Mouse (Mus musculus): ENCODE results near the gene Clasrp. TPM values are rescaled to one million over a fixed set of nuclear protein-coding genes. Genes with fewer than 3 reads are reported as not detected.
A peak's percentile ranks its signal among the peaks of the same experiment; 100 is the strongest.

Gene Clasrp
- 41.4 and 43.5 TPM in 2 replicates for polyA plus RNA-seq (2015; fragmentation: Nextera tagmentation; extraction: Ambion mirVana)

DNA sequence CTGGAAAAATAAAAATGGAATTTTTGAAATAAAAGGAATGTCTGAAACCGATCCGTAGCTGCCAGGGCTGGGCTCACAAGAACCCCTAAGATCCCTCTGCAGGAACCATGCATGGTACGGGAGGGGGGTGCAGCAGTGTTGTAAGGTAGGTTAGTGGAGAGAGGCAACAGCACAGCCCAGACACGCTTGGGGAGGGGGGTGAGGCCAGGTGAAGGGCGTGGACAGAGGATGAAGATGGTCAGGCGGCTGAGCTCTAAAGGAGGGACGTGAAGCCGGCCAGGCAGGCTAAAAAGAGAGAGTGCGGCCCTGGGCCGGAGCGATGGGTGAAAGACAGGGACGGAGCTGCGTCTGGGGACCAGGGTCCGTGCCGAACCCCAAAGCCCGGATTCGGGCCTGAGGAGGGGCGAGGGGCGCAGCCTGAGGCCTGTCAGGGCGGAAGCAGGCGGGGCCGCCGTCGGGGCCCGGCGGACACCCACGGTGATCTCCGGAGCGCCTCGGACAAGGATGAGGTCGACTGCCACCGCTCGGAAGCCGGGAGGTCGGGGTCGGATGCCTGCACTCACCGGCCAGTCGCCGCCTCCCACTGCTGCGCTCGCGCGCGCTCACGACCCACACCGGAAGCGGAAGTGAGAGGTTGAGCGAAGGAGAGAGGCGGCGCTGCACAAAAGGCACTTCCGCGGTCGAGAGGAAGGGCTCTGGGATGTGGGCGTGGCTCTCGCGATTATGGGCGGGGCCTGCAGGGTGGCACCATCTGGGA is at the start of gene Clasrp:
TSS of gene Clasrp (minus strand) at position 638 of the 757 bp plus-strand sequence.
- Histone ChIP-seq H3K36me3 (ENCODE audit: control insufficient read depth, insufficient read depth, low read length) (peaks cover 14% of the 10 kb centered on the region), H3K27ac (ENCODE audit: low read length) (peak within 1 kb of the TSS; percentile 66), H3K27me3 (ENCODE audit: control insufficient read depth, insufficient read depth, low read depth, low read length) (no peaks in the 10 kb centered on the region), H3K9me3 (ENCODE audit: control insufficient read depth, low read length) (no peaks in the 10 kb centered on the region), H3K4me1 (replicated peaks; ENCODE audit: control insufficient read depth, insufficient read depth, low read length) (peaks cover 11% of the 10 kb centered on the region), H3K9ac (ENCODE audit: low read length) (peak within 1 kb of the TSS; percentile 99), H3K4me3 (ENCODE audit: low read length) (peak within 1 kb of the TSS; percentile 96), H3K4me2 (ENCODE audit: low read depth, low read length) (peak within 1 kb of the TSS; percentile 90)
- peak; percentile 97 for ATAC-seq (ENCODE audit: low read depth)
- WGBS: under 1% methylated on average over 55 of the region's 57 CpGs

DNA sequence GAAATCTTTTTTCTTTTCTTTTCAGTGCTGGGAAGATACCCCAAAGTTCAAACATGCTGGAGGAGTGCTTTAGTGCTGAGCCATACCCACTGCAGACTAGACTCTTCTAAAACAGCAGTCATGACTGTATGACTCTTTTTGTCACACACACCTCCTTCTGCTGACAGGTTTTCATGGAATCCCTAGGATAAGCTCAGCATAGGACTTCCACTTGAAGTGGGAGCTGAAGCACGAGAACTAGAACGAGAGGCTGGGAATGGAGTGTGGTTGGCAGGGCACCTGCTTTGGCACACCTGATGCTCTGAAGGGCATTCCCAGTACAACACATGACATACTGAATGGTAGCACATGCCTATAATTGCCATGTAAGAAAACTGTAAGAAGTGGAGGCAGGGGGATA is 48.3 kb upstream of the Clasrp start:
- ATAC-seq (ENCODE audit: low read depth): no peak
- no peaks in the 10 kb centered on the region for H3K4me1 ChIP-seq (replicated peaks; ENCODE audit: control insufficient read depth, insufficient read depth, low read length)
- H3K27ac ChIP-seq (ENCODE audit: low read length): no peak overlapping the region
- H3K9ac ChIP-seq (ENCODE audit: low read length): no peak overlapping the region
- H3K9me3 ChIP-seq (ENCODE audit: control insufficient read depth, low read length): no peaks in the 10 kb centered on the region
- H3K4me3 ChIP-seq (ENCODE audit: low read length): no peak overlapping the region
- H3K36me3 ChIP-seq (ENCODE audit: control insufficient read depth, insufficient read depth, low read length): peaks cover 36% of the 10 kb centered on the region
- H3K27me3 ChIP-seq (ENCODE audit: control insufficient read depth, insufficient read depth, low read depth, low read length): no peaks in the 10 kb centered on the region
- H3K4me2 ChIP-seq (ENCODE audit: low read depth, low read length): no peak overlapping the region
- WGBS: 73% methylated on average over 2 of the region's 2 CpGs

DNA sequence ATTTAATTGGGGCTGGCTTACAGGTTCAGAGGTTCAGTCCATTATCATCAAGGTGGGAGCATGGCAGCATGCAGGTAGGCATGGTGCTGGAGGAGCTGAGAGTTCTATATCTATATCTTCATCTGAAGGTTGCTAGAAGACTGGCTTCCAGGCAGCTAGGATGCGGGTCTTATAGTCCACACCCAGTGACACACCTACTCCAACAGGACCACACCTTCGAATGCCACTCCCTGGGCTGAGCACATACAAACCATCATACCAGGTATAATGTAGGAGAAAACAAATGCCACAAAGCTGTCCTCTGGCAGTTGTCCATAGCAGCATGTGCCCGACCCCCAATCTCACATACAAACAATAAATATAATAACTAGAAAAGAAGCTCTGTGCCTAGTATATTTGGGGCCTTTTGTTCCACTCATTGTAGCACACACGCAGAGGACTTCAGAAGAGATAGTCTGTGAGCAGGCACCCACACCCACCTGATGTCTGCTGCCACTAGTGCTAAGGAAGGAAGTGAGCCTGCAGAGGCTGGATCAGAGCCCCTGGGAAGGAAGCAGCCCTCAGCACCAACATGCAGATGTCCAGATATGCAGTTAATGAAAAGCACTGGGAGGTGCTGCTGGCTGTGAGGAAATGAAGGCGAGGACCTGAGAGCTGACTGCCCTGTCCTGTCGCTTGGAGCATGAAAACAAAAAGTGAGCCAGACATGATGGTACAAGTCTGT is 46.9 kb upstream of the Clasrp start:
- Histone ChIP-seq H3K36me3 (ENCODE audit: control insufficient read depth, insufficient read depth, low read length) (peaks cover 42% of the 10 kb centered on the region), H3K27me3 (ENCODE audit: control insufficient read depth, insufficient read depth, low read depth, low read length) (no peaks in the 10 kb centered on the region), H3K4me1 (replicated peaks; ENCODE audit: control insufficient read depth, insufficient read depth, low read length) (no peaks in the 10 kb centered on the region), H3K9ac (ENCODE audit: low read length) (no peak overlapping the region), H3K9me3 (ENCODE audit: control insufficient read depth, low read length) (no peaks in the 10 kb centered on the region), H3K27ac (ENCODE audit: low read length) (no peak overlapping the region), H3K4me2 (ENCODE audit: low read depth, low read length) (no peak overlapping the region), H3K4me3 (ENCODE audit: low read length) (no peak overlapping the region)
- 85% methylated on average over 6 of the region's 6 CpGs for WGBS
- no peak for ATAC-seq (ENCODE audit: low read depth)

DNA sequence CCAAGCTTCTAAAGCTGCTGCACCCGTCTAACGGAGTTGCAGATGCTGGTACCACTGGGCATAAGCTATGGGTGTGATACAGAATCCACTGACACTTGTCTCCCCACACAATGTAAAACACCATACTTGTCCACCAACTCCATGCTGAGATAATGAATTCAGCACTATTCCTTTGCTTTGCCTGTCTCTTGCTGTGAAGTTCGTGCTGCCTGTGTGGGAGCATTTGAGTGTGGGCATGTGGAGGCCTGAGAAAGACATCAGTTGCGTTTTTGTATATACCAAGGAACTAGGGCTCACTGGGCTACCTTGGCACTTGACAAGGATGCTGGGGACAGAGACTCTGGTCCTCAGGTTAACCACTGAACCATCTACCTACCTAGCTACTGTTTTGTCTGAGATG is 36.9 kb upstream of the Clasrp start:
- Histone ChIP-seq H3K4me3 (ENCODE audit: low read length) (no peak overlapping the region), H3K36me3 (ENCODE audit: control insufficient read depth, insufficient read depth, low read length) (peaks cover 35% of the 10 kb centered on the region), H3K27me3 (ENCODE audit: control insufficient read depth, insufficient read depth, low read depth, low read length) (no peaks in the 10 kb centered on the region), H3K27ac (ENCODE audit: low read length) (no peak overlapping the region), H3K4me1 (replicated peaks; ENCODE audit: control insufficient read depth, insufficient read depth, low read length) (no peaks in the 10 kb centered on the region), H3K9ac (ENCODE audit: low read length) (no peak overlapping the region), H3K4me2 (ENCODE audit: low read depth, low read length) (no peak overlapping the region), H3K9me3 (ENCODE audit: control insufficient read depth, low read length) (no peaks in the 10 kb centered on the region)
- ATAC-seq (ENCODE audit: low read depth): no peak
- 91% methylated on average over 4 of the region's 4 CpGs for WGBS

DNA sequence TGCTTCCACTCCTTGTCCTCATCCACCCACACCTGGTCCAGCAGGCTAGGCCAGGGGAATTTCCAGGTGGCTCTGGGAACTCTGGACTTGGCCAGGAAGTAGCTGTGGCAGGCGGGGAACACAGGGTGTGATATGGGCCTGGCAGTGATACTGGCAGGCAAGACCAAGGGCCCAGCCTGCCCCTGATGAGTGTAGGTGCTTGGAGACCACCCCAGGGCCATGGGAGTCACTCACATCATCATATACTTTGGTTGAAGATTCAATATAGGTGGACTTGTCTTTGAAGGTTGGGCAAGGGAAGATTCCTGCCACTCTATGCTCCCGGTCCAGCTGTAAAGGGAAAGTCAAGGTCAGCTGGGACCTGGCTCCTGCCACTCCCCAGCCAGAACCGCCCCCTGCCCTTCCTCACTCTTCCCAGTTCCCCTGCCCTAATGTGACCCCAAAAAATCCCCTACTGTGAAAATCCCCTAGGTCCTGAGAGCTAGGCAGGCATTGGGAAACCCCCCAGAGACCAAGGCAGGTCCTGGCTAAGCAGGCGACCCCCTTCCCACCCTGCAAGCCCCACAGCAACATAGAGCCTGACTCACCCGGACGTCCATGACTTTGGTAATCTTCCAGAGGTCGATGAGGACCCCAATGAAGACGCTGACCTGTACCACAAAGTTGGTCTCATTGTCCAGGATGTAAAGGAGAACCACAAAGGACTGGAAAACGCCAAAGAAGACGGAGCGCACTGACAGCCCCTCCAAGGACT is 31.0 kb upstream of the Clasrp start:
- no peak for ATAC-seq (ENCODE audit: low read depth)
- Histone ChIP-seq H3K36me3 (ENCODE audit: control insufficient read depth, insufficient read depth, low read length) (peaks cover 34% of the 10 kb centered on the region), H3K9ac (ENCODE audit: low read length) (no peak overlapping the region), H3K4me3 (ENCODE audit: low read length) (no peak overlapping the region), H3K27ac (ENCODE audit: low read length) (no peak overlapping the region), H3K9me3 (ENCODE audit: control insufficient read depth, low read length) (no peaks in the 10 kb centered on the region), H3K4me1 (replicated peaks; ENCODE audit: control insufficient read depth, insufficient read depth, low read length) (no peaks in the 10 kb centered on the region), H3K4me2 (ENCODE audit: low read depth, low read length) (no peak overlapping the region), H3K27me3 (ENCODE audit: control insufficient read depth, insufficient read depth, low read depth, low read length) (no peaks in the 10 kb centered on the region)
- 85% methylated on average over 11 of the region's 11 CpGs for WGBS

DNA sequence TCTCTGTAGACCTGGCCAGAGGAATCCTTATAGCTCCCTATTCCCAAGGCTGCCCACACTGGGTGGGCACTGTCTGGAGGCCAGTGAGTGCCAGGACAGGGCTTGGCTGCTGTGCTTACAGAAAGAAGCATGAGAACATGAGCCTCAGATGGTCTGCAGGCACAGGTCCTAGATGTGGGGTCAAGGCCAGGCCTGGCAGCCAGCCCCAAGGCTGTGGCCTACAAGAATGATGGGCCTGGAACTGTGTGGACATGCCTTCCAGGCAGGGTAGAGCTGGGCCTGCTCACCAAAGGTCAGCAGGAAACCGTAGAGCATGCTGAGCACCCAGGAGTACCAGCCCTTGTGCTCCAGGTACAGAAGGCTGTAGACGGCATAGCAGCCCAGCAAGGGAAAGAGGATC is 30.3 kb upstream of the Clasrp start:
- H3K4me2 ChIP-seq (ENCODE audit: low read depth, low read length): no peak overlapping the region
- ATAC-seq (ENCODE audit: low read depth): no peak
- H3K27me3 ChIP-seq (ENCODE audit: control insufficient read depth, insufficient read depth, low read depth, low read length): no peaks in the 10 kb centered on the region
- WGBS: 91% methylated on average over 2 of the region's 2 CpGs
- H3K9ac ChIP-seq (ENCODE audit: low read length): no peak overlapping the region
- no peak overlapping the region for H3K27ac ChIP-seq (ENCODE audit: low read length)
- H3K36me3 ChIP-seq (ENCODE audit: control insufficient read depth, insufficient read depth, low read length): peaks cover 34% of the 10 kb centered on the region
- no peaks in the 10 kb centered on the region for H3K4me1 ChIP-seq (replicated peaks; ENCODE audit: control insufficient read depth, insufficient read depth, low read length)
- H3K9me3 ChIP-seq (ENCODE audit: control insufficient read depth, low read length): no peaks in the 10 kb centered on the region
- no peak overlapping the region for H3K4me3 ChIP-seq (ENCODE audit: low read length)

DNA sequence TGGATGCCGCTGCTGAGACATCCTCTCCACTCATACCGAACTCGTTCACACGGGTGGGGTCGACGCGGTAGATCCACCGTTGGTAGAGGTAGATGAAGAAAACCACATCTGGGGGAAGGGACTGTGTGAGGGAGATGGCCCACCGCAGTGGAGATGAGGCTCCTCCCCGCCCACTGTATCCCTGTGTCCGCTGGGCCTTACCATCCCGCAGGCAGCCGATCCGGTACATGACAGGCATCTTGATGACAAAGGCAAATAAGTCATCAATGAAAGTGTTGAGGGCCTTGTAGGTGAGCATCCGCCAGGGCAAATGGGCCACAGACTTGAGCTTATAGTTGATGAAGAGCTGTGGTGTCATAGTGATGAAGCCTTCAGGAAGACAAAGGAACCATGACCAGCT is 29.6 kb upstream of the Clasrp start:
- H3K4me2 ChIP-seq (ENCODE audit: low read depth, low read length): no peak overlapping the region
- 89% methylated on average over 15 of the region's 15 CpGs for WGBS
- H3K4me1 ChIP-seq (replicated peaks; ENCODE audit: control insufficient read depth, insufficient read depth, low read length): no peaks in the 10 kb centered on the region
- H3K9ac ChIP-seq (ENCODE audit: low read length): no peak overlapping the region
- H3K36me3 ChIP-seq (ENCODE audit: control insufficient read depth, insufficient read depth, low read length): peaks cover 34% of the 10 kb centered on the region
- no peak overlapping the region for H3K27ac ChIP-seq (ENCODE audit: low read length)
- no peak overlapping the region for H3K4me3 ChIP-seq (ENCODE audit: low read length)
- no peak for ATAC-seq (ENCODE audit: low read depth)
- H3K27me3 ChIP-seq (ENCODE audit: control insufficient read depth, insufficient read depth, low read depth, low read length): no peaks in the 10 kb centered on the region
- no peaks in the 10 kb centered on the region for H3K9me3 ChIP-seq (ENCODE audit: control insufficient read depth, low read length)

DNA sequence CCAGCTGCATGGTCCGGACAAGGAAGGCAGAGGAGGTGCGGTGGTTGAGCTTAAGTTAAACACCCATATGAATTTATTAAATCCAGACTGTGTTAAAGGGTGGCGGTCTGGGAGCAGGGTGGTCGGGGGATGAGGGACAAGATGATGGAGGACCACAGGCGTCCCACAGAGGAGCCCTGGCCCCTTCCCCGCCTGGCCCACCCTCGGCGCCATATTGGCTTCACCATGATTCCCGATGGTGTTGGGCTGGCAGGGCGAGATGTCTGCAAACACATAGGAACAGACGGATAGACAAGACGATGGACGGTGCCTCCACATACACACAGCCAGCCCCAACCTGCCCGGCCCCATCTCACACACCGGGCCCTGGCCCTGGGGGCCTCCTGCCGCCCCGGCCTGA is 28.9 kb upstream of the Clasrp start:
- Histone ChIP-seq H3K4me1 (replicated peaks; ENCODE audit: control insufficient read depth, insufficient read depth, low read length) (no peaks in the 10 kb centered on the region), H3K9ac (ENCODE audit: low read length) (no peak overlapping the region), H3K27ac (ENCODE audit: low read length) (no peak overlapping the region), H3K27me3 (ENCODE audit: control insufficient read depth, insufficient read depth, low read depth, low read length) (no peaks in the 10 kb centered on the region), H3K4me3 (ENCODE audit: low read length) (no peak overlapping the region), H3K4me2 (ENCODE audit: low read depth, low read length) (no peak overlapping the region), H3K9me3 (ENCODE audit: control insufficient read depth, low read length) (no peaks in the 10 kb centered on the region), H3K36me3 (ENCODE audit: control insufficient read depth, insufficient read depth, low read length) (peaks cover 34% of the 10 kb centered on the region)
- ATAC-seq (ENCODE audit: low read depth): no peak
- WGBS: 80% methylated on average over 17 of the region's 17 CpGs

DNA sequence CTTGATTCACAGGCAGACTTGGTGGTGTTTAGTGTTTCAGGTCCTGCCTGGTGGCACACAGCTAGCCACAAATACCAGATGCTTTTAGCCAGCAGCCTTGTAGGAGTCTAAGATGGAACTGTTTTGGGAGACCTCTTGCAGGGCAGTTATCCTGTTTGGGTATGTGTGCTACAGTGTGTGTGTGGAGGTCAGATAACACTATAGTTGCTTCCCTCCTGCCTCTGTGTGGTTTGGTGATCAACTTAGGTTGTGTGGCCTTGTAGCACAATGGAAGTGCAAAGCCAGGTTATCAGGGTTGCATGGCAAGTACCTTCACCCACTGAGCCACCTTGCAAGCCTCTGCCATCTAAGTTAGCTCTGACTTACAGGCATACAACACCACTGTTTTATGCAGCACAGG is 28.4 kb upstream of the Clasrp start:
- ATAC-seq (ENCODE audit: low read depth): no peak
- peaks cover 31% of the 10 kb centered on the region for H3K36me3 ChIP-seq (ENCODE audit: control insufficient read depth, insufficient read depth, low read length)
- H3K9me3 ChIP-seq (ENCODE audit: control insufficient read depth, low read length): no peaks in the 10 kb centered on the region
- H3K27ac ChIP-seq (ENCODE audit: low read length): no peak overlapping the region
- no peak overlapping the region for H3K9ac ChIP-seq (ENCODE audit: low read length)
- H3K4me3 ChIP-seq (ENCODE audit: low read length): no peak overlapping the region
- H3K27me3 ChIP-seq (ENCODE audit: control insufficient read depth, insufficient read depth, low read depth, low read length): no peaks in the 10 kb centered on the region
- no peaks in the 10 kb centered on the region for H3K4me1 ChIP-seq (replicated peaks; ENCODE audit: control insufficient read depth, insufficient read depth, low read length)
- H3K4me2 ChIP-seq (ENCODE audit: low read depth, low read length): no peak overlapping the region
